In the genomic region with DNA sequence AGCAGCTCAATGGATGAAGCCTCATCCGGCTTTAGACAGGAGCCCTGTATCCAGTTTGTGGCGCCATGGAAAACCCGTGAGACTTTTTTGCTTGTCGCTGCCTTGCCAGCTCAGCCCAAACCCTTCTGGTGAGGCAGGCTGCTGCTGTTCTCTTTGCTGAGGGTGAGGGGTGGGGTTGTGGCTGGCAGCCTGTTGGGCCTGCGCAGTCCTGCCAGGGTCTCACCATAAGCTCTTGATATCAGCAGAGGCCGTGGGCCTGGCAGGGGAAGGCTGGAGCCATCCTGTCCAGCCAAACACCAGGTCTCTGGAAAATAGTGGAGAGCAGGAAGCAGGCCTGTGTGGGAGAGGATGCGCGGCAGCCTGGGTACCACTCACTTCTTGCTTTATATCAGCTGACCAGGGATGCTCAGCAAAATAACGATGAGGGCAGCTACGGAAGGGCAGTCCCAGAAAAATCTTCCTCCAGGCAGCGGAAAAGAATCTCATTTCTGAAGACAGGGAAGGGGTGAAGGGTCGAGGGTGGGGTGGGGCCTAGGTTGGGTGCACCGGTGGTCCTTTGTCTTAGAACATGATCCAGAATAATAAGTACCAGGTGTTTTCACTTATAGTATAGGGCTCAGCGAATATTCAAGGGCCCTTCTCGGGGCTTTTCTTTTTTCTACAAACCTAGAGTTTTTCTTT, we compare ENCODE assay signal across 8 mouse cellular contexts.
DNase-seq lines count a peak whose midpoint lies in the region; ATAC-seq lines count a peak whose summit lies in the region.
"Had no signal": no experiment of that assay in that cellular context is flagged by ENCODE, and none has a peak within 500 bp of the region (broad histone marks: within the 10 kb centered on the region; RNA-seq: fewer than 3 reads in every experiment).

No protein-coding gene starts in this region.

- H3K36me3 ChIP-seq in forebrain, embryonic 13.5 days (ENCODE audit: poor library complexity, severe bottlenecking), result no peaks in the 10 kb centered on the region
- H3K36me3 ChIP-seq in kidney, embryonic 15.5 days, result no peaks in the 10 kb centered on the region

- H3K27ac ChIP-seq in forebrain, embryonic 13.5 days, result peak overlapping the region; percentile 49; the same call in 1 of the 2 replicates
- H3K27ac ChIP-seq in kidney, embryonic 15.5 days, result no peak overlapping the region

- H3K9ac ChIP-seq in forebrain, embryonic 13.5 days, result 0 out of 2 replicates have a peak overlapping the region, but pooled peaks have one; percentile 17
- no peak overlapping the region for H3K9ac ChIP-seq in kidney, embryonic 15.5 days
- H3K9ac ChIP-seq: lung, embryonic 14.5 days had no signal

- H3K27me3 ChIP-seq in forebrain, embryonic 13.5 days, result no peaks in the 10 kb centered on the region
- H3K27me3 ChIP-seq in kidney, embryonic 15.5 days, result no peaks in the 10 kb centered on the region

- no peak overlapping the region for H3K4me3 ChIP-seq in forebrain, embryonic 13.5 days
- no peak overlapping the region for H3K4me3 ChIP-seq in kidney, embryonic 15.5 days (replicated peaks)

- no peaks in the 10 kb centered on the region for H3K9me3 ChIP-seq in forebrain, embryonic 13.5 days (replicated peaks)
- H3K9me3 ChIP-seq in kidney, embryonic 15.5 days (replicated peaks), result no peaks in the 10 kb centered on the region

- 63% methylated on average over 15 of the region's 15 CpGs for WGBS in forebrain, embryonic 13.5 days
- WGBS in kidney, embryonic 15.5 days, result 66% methylated on average over 15 of the region's 15 CpGs

- peaks cover 11% of the 10 kb centered on the region for H3K4me1 ChIP-seq in forebrain, embryonic 13.5 days
- H3K4me1 ChIP-seq in kidney, embryonic 15.5 days, result peaks cover 3% of the 10 kb centered on the region

- peak; percentile 34 to 70 for DNase-seq in left cerebral cortex, adult 18-20 months (ENCODE audit: low spot score in 2 of 2)
- DNase-seq in left cerebral cortex, adult 11 months (ENCODE audit: low spot score), result no peak
- DNase-seq in layer of hippocampus, adult 9-11 months, result peak; percentile 86
- peak; percentile 74 to 77 for DNase-seq in right cerebral cortex, postnatal 10 days (ENCODE audit: low spot score in 2 of 2)
- DNase-seq in gastrocnemius, adult 8-10 months (ENCODE audit: low spot score in 2 of 2), result no peak
- DNase-seq: lung, embryonic 14.5 days had no signal

- peak; percentile 69 for ATAC-seq in forebrain, embryonic 13.5 days
- no peak for ATAC-seq in kidney, embryonic 15.5 days (replicated peaks; ENCODE audit: low FRiP score)

- no peak overlapping the region for H3K4me2 ChIP-seq in forebrain, embryonic 13.5 days
- no peak overlapping the region for H3K4me2 ChIP-seq in kidney, embryonic 15.5 days
- H3K4me2 ChIP-seq: lung, embryonic 14.5 days had no signal

Comparison
In these comparisons a context has a peak if more than half of its experiments do, and no peak if none do; other contexts are left out.
1. DNase-seq: peak in left cerebral cortex, adult 18-20 months (2 of 2), layer of hippocampus, adult 9-11 months (single experiment) and right cerebral cortex, postnatal 10 days (2 of 2); none in left cerebral cortex, adult 11 months (single experiment) and gastrocnemius, adult 8-10 months (0 of 2).